Mouse (Mus musculus) right cerebral cortex, postnatal 10 days (tissue): ENCODE measurements around the gene Olfr1301.

Source experiments
- DNase-seq, 2 experiments: peaks; one replicate each; pipeline ENCODE4 v3.0.0; 2021; ENCODE audit warnings: low spot score in 2 of 2

The Olfr1301 gene

DNA sequence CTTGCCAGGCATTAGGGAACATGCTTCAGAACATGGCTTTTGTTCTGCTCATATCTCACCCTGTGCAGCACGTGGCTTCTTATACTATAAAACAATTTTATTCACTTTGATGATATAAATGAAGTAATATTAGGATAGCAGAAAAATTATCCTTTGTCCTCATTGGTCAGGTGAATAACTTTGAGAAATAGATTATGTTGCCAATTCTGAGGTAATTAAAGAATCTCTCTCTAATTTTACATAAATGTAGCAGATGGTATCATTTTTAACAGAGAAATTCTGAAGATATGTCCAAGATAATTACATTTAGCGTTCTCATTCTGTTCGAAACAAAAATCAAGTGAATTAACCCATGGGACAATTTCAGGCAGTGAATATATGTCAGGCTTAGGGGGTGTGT is at the start of gene Olfr1301:
Gene Olfr1301, plus strand, starts transcription at position 301 of the 400 bp plus-strand sequence.
- no peak for DNase-seq

DNA sequence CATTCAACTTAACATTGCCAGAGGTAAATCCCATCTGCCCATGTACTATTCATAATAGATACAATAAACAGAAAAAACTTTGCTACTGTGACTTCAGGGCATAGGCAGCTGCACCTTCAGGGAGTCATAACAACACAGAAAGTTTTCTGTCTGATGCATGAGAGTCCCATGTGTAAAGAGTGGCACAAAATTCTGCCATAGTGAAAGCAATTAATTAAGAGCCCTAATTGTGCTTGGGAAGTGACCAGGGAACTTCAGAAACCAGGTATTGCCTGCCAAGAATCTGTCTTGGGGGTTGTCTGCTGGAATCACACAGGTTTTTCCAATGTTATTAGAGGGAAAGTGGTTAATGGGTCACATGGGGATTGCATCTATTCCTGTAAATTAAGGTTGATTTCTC is 24.1 kb upstream of the Olfr1301 start:
- DNase-seq, result no peak

GRCm38 (mm10) chr2:111777129-111777528 is 26.3 kb downstream of the Olfr1301 start, which contains the start of gene Olfr1302:
Gene Olfr1302 (plus strand): TSS chr2:111777429.
- no peak for DNase-seq
